Mouse (Mus musculus): ENCODE data around the gene Dlgap5.
"Not testable (repeated sequence)": the region's sequence is repeated elsewhere in the genome, so short reads cannot be mapped to it uniquely, and the experiment has no call there.

Dlgap5 gene

DNA sequence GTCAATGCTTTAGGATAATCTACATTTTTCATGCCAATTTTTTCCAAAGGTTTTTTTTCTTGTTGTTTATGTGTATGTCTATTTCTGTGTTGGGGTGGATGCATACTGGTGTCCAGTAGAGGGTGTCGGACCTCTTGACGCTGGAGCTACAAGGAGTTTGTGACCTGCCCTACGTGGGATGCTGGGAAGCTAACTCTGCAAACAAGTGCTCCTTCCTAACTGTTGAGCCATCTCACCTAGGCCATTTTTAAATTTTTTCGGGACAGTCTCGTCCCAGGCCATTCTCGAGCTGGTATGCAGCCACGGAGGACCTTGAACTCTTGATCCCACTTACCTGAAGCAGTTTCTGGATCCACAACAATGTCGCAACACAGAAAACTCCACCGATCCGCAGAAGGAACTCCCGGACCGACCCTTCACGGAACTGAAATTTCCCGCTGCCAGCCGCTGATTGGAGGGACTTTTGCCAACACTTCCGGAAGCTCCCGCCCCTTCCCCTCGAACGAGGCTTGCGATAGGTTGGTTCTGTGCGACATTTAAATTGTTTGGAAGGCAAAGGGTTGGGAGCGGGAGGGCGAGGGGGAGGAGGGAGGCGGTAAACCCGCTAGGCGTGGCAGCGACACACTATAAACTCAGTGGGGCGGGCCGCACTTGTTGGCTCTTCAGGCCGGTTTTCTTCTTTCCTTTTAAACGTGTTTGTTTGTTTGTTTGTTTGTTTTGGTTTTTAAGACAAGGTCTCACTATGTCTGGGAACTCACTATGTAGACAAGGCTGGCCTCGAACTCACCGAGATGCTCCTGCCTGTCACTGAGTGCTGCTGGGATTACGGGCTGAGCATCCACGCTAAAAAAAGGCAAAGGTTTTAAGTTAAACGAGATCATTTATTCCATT lies at the start of gene Dlgap5:
Gene Dlgap5 (minus strand): TSS at position 633 of the 891 bp plus-strand sequence.
- peak; percentile 90 to 95 for DNase-seq (ENCODE audit: low spot score in 2 of 2)

DNA sequence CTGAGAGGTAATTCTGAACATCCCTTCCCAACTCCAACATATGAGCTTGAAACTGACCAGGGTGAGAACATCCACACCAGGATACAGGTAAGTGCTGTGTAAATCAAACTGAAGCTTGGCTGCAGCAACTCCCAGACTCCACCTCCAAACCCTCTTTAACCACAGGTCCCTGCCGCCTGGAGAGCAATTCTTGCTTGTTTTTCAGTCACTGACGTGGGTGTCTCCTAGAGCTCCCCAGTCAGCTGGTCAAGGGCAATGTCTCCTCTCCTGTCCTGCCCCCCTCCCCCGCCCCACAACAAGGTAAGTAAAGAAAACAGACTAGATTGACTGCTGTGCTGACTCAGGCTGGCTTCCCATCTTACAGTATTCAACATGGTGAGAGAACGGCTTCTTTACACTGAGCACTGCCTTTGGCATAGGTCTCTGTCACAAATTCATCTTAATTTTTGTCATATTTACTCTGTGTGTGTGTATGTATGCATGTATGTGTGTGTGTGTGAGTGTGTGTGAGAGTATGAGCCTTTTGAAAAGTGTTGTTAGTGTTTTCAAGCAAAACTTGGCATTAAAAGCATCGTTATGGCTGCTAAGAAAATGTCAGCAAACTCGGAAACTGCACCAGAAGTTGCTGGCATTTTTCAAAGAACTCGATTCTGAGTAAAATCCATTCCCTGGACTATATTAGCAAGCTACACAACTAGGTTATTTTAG lies 47.4 kb upstream of the Dlgap5 start:
- DNase-seq (ENCODE audit: low spot score in 2 of 2): no peak

- DNase-seq (ENCODE audit: low spot score in 2 of 2): no peak
These were observed 46.2 kb upstream of the Dlgap5 start for GRCm38 (mm10) chr14:47464426-47464825.

DNA sequence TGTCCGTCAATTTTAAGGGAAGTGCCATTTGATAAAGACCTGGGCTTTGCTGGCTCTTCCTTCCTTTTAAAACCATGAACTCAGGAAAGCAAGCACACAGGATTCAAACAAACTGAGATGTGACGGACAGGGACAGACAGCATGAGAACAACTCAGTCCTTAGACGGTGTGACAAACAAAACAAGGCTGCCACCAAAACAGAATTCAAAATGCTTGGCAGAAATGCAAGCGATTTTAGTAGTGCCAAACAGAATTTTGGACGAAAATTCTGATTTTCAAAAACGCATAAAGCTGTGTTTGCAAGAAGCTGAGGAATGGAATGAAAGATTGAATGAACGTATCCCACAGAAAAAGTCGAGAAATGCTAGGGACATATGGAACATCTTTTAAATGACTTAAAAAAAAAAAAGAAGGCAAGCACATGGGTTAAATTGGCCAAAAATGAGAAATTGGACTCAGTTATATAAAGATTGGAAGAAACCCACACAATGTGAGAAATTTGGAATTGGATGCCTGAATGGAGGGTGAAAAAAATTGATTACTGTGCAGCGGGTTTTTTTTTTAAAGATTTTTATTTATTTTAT lies 44.8 kb upstream of the Dlgap5 start:
- no peak for DNase-seq (ENCODE audit: low spot score in 2 of 2)

GRCm38 (mm10) chr14:47462453-47462852 lies 44.2 kb upstream of the Dlgap5 start:
- DNase-seq (ENCODE audit: low spot score in 2 of 2): no peak

DNA sequence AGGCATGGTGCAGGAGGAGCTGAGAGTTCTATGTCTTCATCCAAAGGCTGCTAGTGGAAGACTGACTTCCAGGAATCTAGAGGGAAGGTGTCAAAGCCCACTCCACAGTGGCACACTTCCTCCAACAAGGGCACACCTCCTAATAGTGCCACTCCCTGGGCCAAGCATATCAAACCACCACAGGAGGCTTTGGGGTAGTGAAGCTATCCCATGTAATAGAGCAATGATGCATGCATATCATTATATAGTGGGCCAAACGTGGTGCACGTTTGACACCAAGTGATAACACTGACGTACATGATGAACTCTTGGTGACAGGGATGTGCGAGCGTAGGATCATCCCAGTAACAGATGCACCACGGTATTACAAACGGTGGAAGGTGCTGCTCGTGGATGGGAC lies 43.8 kb upstream of the Dlgap5 start:
- DNase-seq (ENCODE audit: low spot score in 2 of 2): no peak

DNA sequence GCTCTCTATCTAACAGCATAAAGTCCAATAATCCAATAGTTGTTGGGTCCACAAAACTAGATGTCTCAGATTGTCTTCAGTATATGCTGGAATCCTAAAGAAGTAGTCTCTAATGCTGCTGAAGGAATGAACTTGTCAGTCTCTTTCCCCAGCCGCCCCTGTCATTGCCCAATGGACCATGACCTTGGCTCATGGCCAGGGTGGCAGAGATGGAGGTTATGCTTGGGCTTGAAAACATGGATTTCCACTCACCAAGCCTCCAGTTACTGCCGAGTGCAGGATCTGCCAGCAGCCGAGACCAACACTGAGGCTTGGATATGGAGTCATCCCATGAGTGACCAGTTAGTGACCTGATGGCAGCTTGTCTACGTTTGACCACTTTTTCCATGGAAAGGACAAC lies 41.3 kb upstream of the Dlgap5 start:
- DNase-seq (ENCODE audit: low spot score in 2 of 2): no peak

GRCm38 (mm10) chr14:47450121-47450520 lies 31.9 kb upstream of the Dlgap5 start, which contains the start of gene Fbxo34:
Gene Fbxo34 (plus strand): TSS chr14:47450421.
- DNase-seq (ENCODE audit: low spot score in 2 of 2): not testable (repeated sequence)

DNA sequence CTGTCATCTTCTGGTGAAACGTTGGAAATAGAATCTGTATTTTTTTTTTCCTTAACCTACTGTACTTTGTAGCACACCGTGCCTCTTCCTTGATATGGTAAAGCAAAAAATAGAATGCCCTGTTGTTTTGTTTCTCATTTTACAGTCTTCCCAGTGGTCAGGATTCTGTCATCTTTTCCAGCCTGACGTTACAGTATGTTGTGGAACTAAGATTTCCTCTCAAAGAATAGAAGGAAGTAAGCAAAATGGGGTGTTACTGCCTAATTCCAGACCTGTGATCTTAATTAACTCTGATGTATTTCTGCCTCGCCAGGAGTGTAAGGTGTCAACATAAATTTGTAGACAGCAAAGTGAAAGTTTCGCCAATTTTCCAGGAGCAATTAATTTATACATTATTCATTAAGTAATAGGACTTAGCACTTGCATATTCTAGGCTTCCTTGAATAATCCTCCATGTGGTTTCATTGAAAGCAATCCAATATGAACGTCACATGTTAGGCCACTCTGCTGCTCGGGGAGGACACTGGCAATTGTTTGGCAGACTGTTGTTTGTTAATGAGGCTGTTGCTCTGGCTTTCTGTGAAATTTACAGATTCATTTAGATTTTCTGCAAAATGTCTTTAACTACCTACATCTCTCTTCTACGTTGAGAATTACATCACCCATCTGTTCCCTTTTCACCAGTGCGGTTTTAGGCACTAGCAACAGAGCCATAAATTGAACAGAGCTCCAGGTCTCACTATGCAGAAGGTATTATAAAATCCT lies 27.3 kb upstream of the Dlgap5 start:
- DNase-seq (ENCODE audit: low spot score in 2 of 2): no peak

DNA sequence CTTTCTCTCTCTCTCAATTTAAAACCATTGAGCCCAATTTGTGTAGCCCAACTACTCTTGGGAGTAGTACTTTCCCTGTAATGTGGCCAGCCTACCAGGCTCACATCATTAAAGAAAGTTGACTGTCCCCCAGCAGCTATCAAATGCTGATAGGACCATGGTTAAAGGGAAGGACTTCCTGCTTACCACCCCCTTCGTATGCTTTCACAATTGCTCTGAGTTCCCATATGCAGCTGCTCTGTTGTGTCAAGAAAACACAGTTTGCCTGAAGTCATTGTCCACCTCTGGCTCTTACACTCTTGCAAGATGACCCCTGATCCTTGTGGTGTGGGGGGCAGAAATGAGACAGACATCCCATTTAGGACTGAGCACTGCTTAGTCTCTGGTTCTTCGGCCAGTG lies 26.7 kb upstream of the Dlgap5 start:
- no peak for DNase-seq (ENCODE audit: low spot score in 2 of 2)

GRCm38 (mm10) chr14:47438947-47439346 lies 20.7 kb upstream of the Dlgap5 start:
- no peak for DNase-seq (ENCODE audit: low spot score in 2 of 2)

- DNase-seq (ENCODE audit: low spot score in 2 of 2): peak in 1 of 2 experiments; percentile 43
These were observed 14.8 kb upstream of the Dlgap5 start for GRCm38 (mm10) chr14:47432987-47433386.

GRCm38 (mm10) chr14:47422466-47422865 lies 4.3 kb upstream of the Dlgap5 start:
- DNase-seq (ENCODE audit: low spot score in 2 of 2): no peak

GRCm38 (mm10) chr14:47421606-47422005 lies 3.4 kb upstream of the Dlgap5 start:
- DNase-seq (ENCODE audit: low spot score in 2 of 2): no peak

- no peak for DNase-seq (ENCODE audit: low spot score in 2 of 2)
These were observed 1.6 kb upstream of the Dlgap5 start for GRCm38 (mm10) chr14:47419723-47420276.

DNA sequence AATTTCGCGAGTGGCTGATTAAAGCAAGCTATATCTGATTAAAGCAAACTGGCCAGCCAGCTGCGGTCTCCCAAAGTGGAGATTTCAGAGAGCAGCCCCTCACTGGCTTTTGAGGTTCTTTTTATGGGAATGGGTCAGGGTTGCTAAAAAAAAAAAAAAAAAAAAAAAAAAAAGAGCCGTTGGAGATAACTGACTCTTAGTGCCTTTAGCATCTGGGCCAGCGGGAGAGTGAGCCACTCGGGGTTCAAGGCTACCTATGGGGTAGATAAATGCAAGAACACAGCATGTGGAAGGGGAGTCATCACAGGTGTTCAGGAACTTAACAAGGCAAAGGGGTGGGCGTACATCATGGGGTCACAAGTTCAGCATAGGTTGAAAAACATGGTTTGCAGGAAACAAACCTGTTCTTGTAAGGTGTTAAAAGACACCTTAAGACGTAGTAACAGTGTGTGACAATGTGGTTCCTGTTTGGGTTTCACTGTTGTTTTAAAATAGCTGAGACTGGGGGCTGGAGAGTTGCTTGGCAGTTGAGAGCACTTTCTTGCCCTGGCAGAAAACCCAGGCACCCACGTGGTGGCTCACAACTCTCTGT lies 923 bp upstream of the Dlgap5 start:
- no peak for DNase-seq (ENCODE audit: low spot score in 2 of 2)

- DNase-seq (ENCODE audit: low spot score in 2 of 2): peak in 1 of 2 experiments; percentile 26
These were observed 422 bp upstream of the Dlgap5 start for GRCm38 (mm10) chr14:47418666-47418991.

- DNase-seq (ENCODE audit: low spot score in 2 of 2): peak in 1 of 2 experiments; percentile 36
These were observed 861 bp downstream of the Dlgap5 start for GRCm38 (mm10) chr14:47417346-47417745.

- no peak for DNase-seq (ENCODE audit: low spot score in 2 of 2)
These were observed 12.2 kb downstream of the Dlgap5 start for GRCm38 (mm10) chr14:47406000-47406399.

GRCm38 (mm10) chr14:47402735-47403134 lies 15.5 kb downstream of the Dlgap5 start:
- DNase-seq (ENCODE audit: low spot score in 2 of 2): no peak

GRCm38 (mm10) chr14:47396165-47396652 lies 22.0 kb downstream of the Dlgap5 start:
- peak in 1 of 2 experiments; percentile 41 for DNase-seq (ENCODE audit: low spot score in 2 of 2)

All from spleen, postnatal 10 days (tissue).